Mouse (Mus musculus): ENCODE results near the gene Nos3.

- TF ChIP-seq CTCF (IDR thresholded peaks at IDR 0.05) (no peak), EP300 (IDR thresholded peaks at IDR 0.05) (no peak)
Measured at GRCm38 (mm10) chr5:24329212-24329964, 35.2 kb upstream of the Nos3 start.
